Comparison of ENCODE assay signal across 18 mouse cellular contexts in the genomic region with DNA sequence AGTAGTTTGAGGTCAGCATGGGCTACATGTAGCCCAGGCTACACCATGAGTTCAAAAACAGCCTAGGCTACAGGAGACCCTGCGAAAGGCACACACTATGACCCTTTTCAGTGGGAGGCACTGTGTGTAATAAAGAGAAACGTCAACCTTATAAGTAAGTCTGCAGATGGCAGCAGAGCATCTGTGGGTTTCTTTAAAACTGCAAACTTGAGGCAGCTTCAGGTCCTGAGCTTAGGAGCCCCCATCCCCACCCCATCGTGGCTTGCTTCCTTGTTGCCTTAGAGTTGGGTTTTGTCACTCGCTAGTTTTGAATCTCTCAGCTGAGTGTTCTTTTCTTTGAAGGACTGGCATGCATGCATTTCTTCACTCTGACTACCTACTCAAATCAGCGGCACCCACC. TPM values are rescaled to one million over a fixed set of nuclear protein-coding genes. Genes with fewer than 3 reads are reported as not detected.
DNase-seq lines count a peak whose midpoint lies in the region; ATAC-seq and TF ChIP-seq lines count a peak whose summit lies in the region.
"Had no signal": no experiment of that assay in that cellular context is flagged by ENCODE, and none has a peak within 500 bp of the region (broad histone marks: within the 10 kb centered on the region; RNA-seq: fewer than 3 reads in every experiment).

No protein-coding gene starts in this region.

- no peaks in the 10 kb centered on the region for H3K36me3 ChIP-seq in kidney, embryonic 16.5 days (ENCODE audit: insufficient read depth, low read length)
- no peaks in the 10 kb centered on the region for H3K36me3 ChIP-seq in kidney, adult 2 months (ENCODE audit: control insufficient read depth, insufficient read depth, low read length)

- H3K9ac ChIP-seq in kidney, embryonic 16.5 days (replicated peaks; ENCODE audit: low read length): no peak overlapping the region
- H3K9ac ChIP-seq: hindbrain, embryonic 14.5 days had no signal

- no peak for TF ChIP-seq CTCF in kidney, adult 2 months (conservative IDR thresholded peaks at IDR 0.05; ENCODE audit: insufficient read depth, insufficient read length, low read depth, low read length)

- no peak overlapping the region for H3K4me3 ChIP-seq in kidney, embryonic 16.5 days (ENCODE audit: low read length)
- H3K4me3 ChIP-seq in kidney, adult 2 months (ENCODE audit: insufficient read depth, low read depth, low read length): no peak overlapping the region
- H3K4me3 ChIP-seq: erythroblast, embryonic 14.5 days had no signal

- H3K9me3 ChIP-seq in kidney, embryonic 16.5 days (ENCODE audit: low read length): no peaks in the 10 kb centered on the region

- peak; percentile 42; the same call in 1 of the 2 replicates for ATAC-seq in kidney, embryonic 16.5 days (ENCODE audit: low FRiP score, low TSS enrichment)
- ATAC-seq: forebrain, embryonic 16.5 days; lung, postnatal 0 days had no signal

- intact Hi-C loops in left cerebral cortex, postnatal 25 days (cut with DNase I): loop anchor here (2.0 kb wide), 1 partner anchor 96 kb away; no protein-coding TSS in a partner anchor

- no peaks in the 10 kb centered on the region for H3K4me1 ChIP-seq in kidney, embryonic 16.5 days (ENCODE audit: insufficient read depth, low read length)
- H3K4me1 ChIP-seq in kidney, adult 2 months (ENCODE audit: control insufficient read depth, insufficient read depth, low read length): no peaks in the 10 kb centered on the region

- no peak for TF ChIP-seq POLR2A in kidney, adult 2 months (IDR thresholded peaks at IDR 0.05; ENCODE audit: low read depth, low read length)

- WGBS in kidney, embryonic 16.5 days: 64% methylated on average over 5 of the region's 5 CpGs
- WGBS in kidney, adult 2 months: 71% methylated on average over 5 of the region's 5 CpGs

- H3K27me3 ChIP-seq in kidney, embryonic 16.5 days (ENCODE audit: insufficient read depth, low read length): no peaks in the 10 kb centered on the region
- no peaks in the 10 kb centered on the region; the same call in 1 of the 2 replicates for H3K27me3 ChIP-seq in kidney, adult 2 months (replicated peaks; ENCODE audit: control insufficient read depth, insufficient read depth, low read length)

- H3K27ac ChIP-seq in kidney, embryonic 16.5 days (ENCODE audit: low read length): no peak overlapping the region
- no peak overlapping the region for H3K27ac ChIP-seq in kidney, adult 2 months (ENCODE audit: insufficient read depth, low read depth, low read length)
- H3K27ac ChIP-seq: hindbrain, embryonic 14.5 days; stomach, postnatal 0 days had no signal

- no peak for DNase-seq in kidney, adult 2 months
- peak; percentile 60 for DNase-seq in 416B (ENCODE audit: low read depth)
- DNase-seq in CD4-positive, CD25-positive, alpha-beta regulatory T cell, adult 2 months (ENCODE audit: low read depth, low spot score): peak; percentile 64
- DNase-seq in thymus, postnatal 0 days (ENCODE audit: low spot score): peak; percentile 86
- DNase-seq in MN1 (ENCODE audit: low spot score): no peak
- no peak for DNase-seq in left cerebral cortex, postnatal 25 days (ENCODE audit: low spot score in 2 of 2)
- DNase-seq: adrenal gland, postnatal 10 days; cerebellum, adult 2 months; kidney, adult 18-20 months; kidney, postnatal 4 days; midbrain, embryonic 14.5 days had no signal

- H3K4me2 ChIP-seq in kidney, embryonic 16.5 days (replicated peaks; ENCODE audit: low read depth, low read length): no peak overlapping the region
- H3K4me2 ChIP-seq: hindbrain, embryonic 14.5 days; liver, embryonic 11.5 days had no signal

RNA-seq across cellular contexts. Expression of gene Bcat1, which starts 14.9 kb away (rescaled TPM):
- polyA plus RNA-seq in kidney, embryonic 16.5 days (2015; fragmentation: Nextera tagmentation; extraction: Ambion mirVana): 7.1 and 9.2 TPM in 2 replicates
- polyA plus RNA-seq in kidney, adult 2 months (2012; rRNA removed): 10.0 and 10.2 TPM in 2 replicates
- polyA plus RNA-seq in thymus, postnatal 0 days (2015; fragmentation: Nextera tagmentation; extraction: Ambion mirVana): 8.9 and 11.8 TPM in 2 replicates
- total RNA-seq in left cerebral cortex, postnatal 25 days (2021): 10 to 100 TPM; 73.2 to 75.8 TPM
- polyA plus RNA-seq: erythroblast, embryonic 14.5 days had no signal

RNA-seq across cellular contexts. Expression of gene Lrmp, which starts 24.5 kb away (rescaled TPM):
- 1.2 and 1.8 TPM in 2 replicates for polyA plus RNA-seq in kidney, embryonic 16.5 days (2015; fragmentation: Nextera tagmentation; extraction: Ambion mirVana)
- 2.8 and 6.4 TPM in 2 replicates for polyA plus RNA-seq in kidney, adult 2 months (2012; rRNA removed)
- polyA plus RNA-seq in thymus, postnatal 0 days (2015; fragmentation: Nextera tagmentation; extraction: Ambion mirVana): 178 TPM in 2 replicates
- 1 to 10 TPM; 2.1 to 3.8 TPM for total RNA-seq in left cerebral cortex, postnatal 25 days (2021)

Comparison
In these comparisons a context has a peak if more than half of its experiments do, and no peak if none do; other contexts are left out.
1. DNase-seq: peak in 416B (single experiment), CD4-positive, CD25-positive, alpha-beta regulatory T cell, adult 2 months (single experiment) and thymus, postnatal 0 days (single experiment); none in kidney, adult 2 months (single experiment), MN1 (single experiment) and left cerebral cortex, postnatal 25 days (0 of 2).
2. RNA of gene Lrmp, which starts 24.5 kb away (polyA plus RNA-seq): 178 TPM in thymus, postnatal 0 days; 2.8 to 6.4 TPM in kidney, adult 2 months and 1.2 to 1.8 TPM in kidney, embryonic 16.5 days; every median in the first group is over 10 times any median in the second.